Mouse (Mus musculus): ENCODE results near the gene Fxyd6. TPM values are rescaled to one million over a fixed set of nuclear protein-coding genes. Genes with fewer than 3 reads are reported as not detected.

Fxyd6 gene
- polyA plus RNA-seq, 1 experiment from 2014 or later: 54.5 TPM

GRCm38 (mm10) chr9:45444251-45444798, 74.3 kb downstream of the Fxyd6 start:
- TF ChIP-seq CTCF (IDR thresholded peaks at IDR 0.05; ENCODE audit: low read depth): no peak
- whole genome bisulfite sequencing: 19% methylated on average over 5 of the region's 5 CpGs
- H3K9ac ChIP-seq (ENCODE audit: low read depth, low read length): no peak overlapping the region
- H3K36me3 ChIP-seq (ENCODE audit: control insufficient read depth, insufficient read depth): no peaks in the 10 kb centered on the region
- no peaks in the 10 kb centered on the region for H3K9me3 ChIP-seq (ENCODE audit: control insufficient read depth)
- no peak overlapping the region for H3K4me3 ChIP-seq (ENCODE audit: low read depth, low read length)
- H3K4me1 ChIP-seq (replicated peaks; ENCODE audit: control insufficient read depth, insufficient read depth, low read length): 0 out of 2 replicates have a peak, but pooled peaks cover 3% of the 10 kb centered on the region
- no peak overlapping the region for H3K4me2 ChIP-seq (replicated peaks; ENCODE audit: low read depth)
- no peaks in the 10 kb centered on the region for H3K27me3 ChIP-seq (replicated peaks; ENCODE audit: control insufficient read depth, insufficient read depth, low read length)
- no peak overlapping the region; the same call in 1 of the 2 replicates for H3K27ac ChIP-seq (ENCODE audit: low read depth, low read length)
- peak; percentile 71 for ATAC-seq

Other genes starting within 250 kb of the Fxyd6 start
- gene Scn4b, start 231.8 kb upstream of the Fxyd6 start, polyA plus RNA-seq (2015; fragmentation: Nextera tagmentation; extraction: Ambion mirVana): 0.04 TPM in 1 of 2 replicates, not detected in the other
- gene BC049352, start 188.2 kb upstream of the Fxyd6 start, polyA plus RNA-seq (2015; fragmentation: Nextera tagmentation; extraction: Ambion mirVana): 0.48 and 1.0 TPM in 2 replicates
- gene Tmprss4, start 166.1 kb upstream of the Fxyd6 start, polyA plus RNA-seq (2015; fragmentation: Nextera tagmentation; extraction: Ambion mirVana): 70.6 and 72.0 TPM in 2 replicates
- gene Il10ra, start 101.0 kb upstream of the Fxyd6 start, polyA plus RNA-seq (2015; fragmentation: Nextera tagmentation; extraction: Ambion mirVana): 1.2 TPM in 2 replicates
- 0.04 TPM in 1 of 2 replicates, not detected in the other for gene Tmprss13, start 51.1 kb upstream of the Fxyd6 start, polyA plus RNA-seq (2015; fragmentation: Nextera tagmentation; extraction: Ambion mirVana)
- gene Fxyd2, start 29.5 kb downstream of the Fxyd6 start, polyA plus RNA-seq (2015; fragmentation: Nextera tagmentation; extraction: Ambion mirVana): 1.2 and 1.7 TPM in 2 replicates
- gene Dscaml1, start 56.4 kb downstream of the Fxyd6 start, polyA plus RNA-seq (2015; fragmentation: Nextera tagmentation; extraction: Ambion mirVana): 0.08 and 0.09 TPM in 2 replicates

All from intestine, postnatal 0 days (tissue).